Mouse (Mus musculus): ENCODE data around the gene Tmem150c. TPM values are rescaled to one million over a fixed set of nuclear protein-coding genes. Genes with fewer than 3 reads are reported as not detected.

Gene Tmem150c
- polyA plus RNA-seq, 1 experiment: 1.1 TPM

DNA sequence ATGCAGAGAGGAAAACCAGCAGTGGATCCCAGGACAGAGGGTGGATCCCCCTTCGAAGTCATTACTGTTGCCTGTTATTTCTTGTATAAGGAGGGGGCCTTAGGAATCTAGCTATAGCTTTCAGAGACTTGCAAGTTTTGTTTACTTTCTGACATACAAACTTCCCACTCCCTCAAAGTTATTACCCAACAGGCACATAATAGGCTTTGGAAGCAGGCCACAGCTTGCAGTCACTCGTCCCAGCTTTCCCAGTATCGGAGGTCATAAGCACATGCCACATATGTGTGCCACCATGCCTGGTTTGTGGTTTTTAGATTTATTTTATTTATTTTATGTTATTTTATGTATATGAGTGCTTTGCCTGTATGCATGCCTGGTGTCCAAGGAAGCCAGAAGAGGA lies 3.2 kb upstream of the Tmem150c start:
- Histone ChIP-seq H3K27me3 (ENCODE audit: control insufficient read depth, insufficient read depth, low read length, poor library complexity, severe bottlenecking) (peaks cover 16% of the 10 kb centered on the region), H3K36me3 (ENCODE audit: control insufficient read depth, insufficient read depth, low read length, poor library complexity, severe bottlenecking) (no peaks in the 10 kb centered on the region), H3K4me1 (ENCODE audit: control insufficient read depth, insufficient read depth, low read length) (no peaks in the 10 kb centered on the region), H3K4me3 (ENCODE audit: low read depth, low read length) (no peak overlapping the region), H3K9me3 (replicated peaks; ENCODE audit: control insufficient read depth, insufficient read depth, low read length, poor library complexity, severe bottlenecking) (no peaks in the 10 kb centered on the region), H3K9ac (ENCODE audit: low read depth, poor library complexity, severe bottlenecking) (no peak overlapping the region), H3K27ac (ENCODE audit: insufficient read depth, low read length) (no peak overlapping the region)
- TF ChIP-seq EP300 (IDR thresholded peaks at IDR 0.05; ENCODE audit: insufficient read depth, low read depth, low read length) (no peak), POLR2A (IDR thresholded peaks at IDR 0.05; ENCODE audit: insufficient read depth, low read length) (no peak), CTCF (IDR thresholded peaks at IDR 0.05; ENCODE audit: low read depth, low read length) (no peak)

DNA sequence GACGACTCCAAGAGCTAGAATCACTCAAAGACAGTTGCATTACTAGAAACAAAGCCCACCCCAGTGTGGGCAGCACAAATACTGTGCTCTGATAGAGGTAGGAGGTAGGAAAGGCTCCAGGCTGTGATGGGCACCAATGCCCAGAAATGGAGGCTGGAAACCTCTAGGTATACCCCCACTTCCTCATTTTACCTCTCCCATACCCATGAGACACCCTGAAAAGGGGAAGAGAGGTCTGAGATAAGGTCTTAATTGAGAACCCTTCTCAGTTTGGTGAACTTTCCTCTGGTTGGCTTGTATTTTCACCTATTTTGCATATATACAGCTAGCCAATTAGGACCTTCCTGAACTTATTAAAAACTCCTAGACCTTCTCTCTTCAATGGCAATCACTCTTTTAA lies 2.4 kb upstream of the Tmem150c start:
- Histone ChIP-seq H3K4me3 (ENCODE audit: low read depth, low read length) (no peak overlapping the region), H3K4me1 (ENCODE audit: control insufficient read depth, insufficient read depth, low read length) (no peaks in the 10 kb centered on the region), H3K9me3 (replicated peaks; ENCODE audit: control insufficient read depth, insufficient read depth, low read length, poor library complexity, severe bottlenecking) (no peaks in the 10 kb centered on the region), H3K27ac (ENCODE audit: insufficient read depth, low read length) (no peak overlapping the region), H3K36me3 (ENCODE audit: control insufficient read depth, insufficient read depth, low read length, poor library complexity, severe bottlenecking) (no peaks in the 10 kb centered on the region), H3K9ac (ENCODE audit: low read depth, poor library complexity, severe bottlenecking) (no peak overlapping the region), H3K27me3 (ENCODE audit: control insufficient read depth, insufficient read depth, low read length, poor library complexity, severe bottlenecking) (peaks cover 20% of the 10 kb centered on the region)
- TF ChIP-seq CTCF (IDR thresholded peaks at IDR 0.05; ENCODE audit: low read depth, low read length): no peak
- no peak for TF ChIP-seq POLR2A (IDR thresholded peaks at IDR 0.05; ENCODE audit: insufficient read depth, low read length)
- no peak for TF ChIP-seq EP300 (IDR thresholded peaks at IDR 0.05; ENCODE audit: insufficient read depth, low read depth, low read length)

DNA sequence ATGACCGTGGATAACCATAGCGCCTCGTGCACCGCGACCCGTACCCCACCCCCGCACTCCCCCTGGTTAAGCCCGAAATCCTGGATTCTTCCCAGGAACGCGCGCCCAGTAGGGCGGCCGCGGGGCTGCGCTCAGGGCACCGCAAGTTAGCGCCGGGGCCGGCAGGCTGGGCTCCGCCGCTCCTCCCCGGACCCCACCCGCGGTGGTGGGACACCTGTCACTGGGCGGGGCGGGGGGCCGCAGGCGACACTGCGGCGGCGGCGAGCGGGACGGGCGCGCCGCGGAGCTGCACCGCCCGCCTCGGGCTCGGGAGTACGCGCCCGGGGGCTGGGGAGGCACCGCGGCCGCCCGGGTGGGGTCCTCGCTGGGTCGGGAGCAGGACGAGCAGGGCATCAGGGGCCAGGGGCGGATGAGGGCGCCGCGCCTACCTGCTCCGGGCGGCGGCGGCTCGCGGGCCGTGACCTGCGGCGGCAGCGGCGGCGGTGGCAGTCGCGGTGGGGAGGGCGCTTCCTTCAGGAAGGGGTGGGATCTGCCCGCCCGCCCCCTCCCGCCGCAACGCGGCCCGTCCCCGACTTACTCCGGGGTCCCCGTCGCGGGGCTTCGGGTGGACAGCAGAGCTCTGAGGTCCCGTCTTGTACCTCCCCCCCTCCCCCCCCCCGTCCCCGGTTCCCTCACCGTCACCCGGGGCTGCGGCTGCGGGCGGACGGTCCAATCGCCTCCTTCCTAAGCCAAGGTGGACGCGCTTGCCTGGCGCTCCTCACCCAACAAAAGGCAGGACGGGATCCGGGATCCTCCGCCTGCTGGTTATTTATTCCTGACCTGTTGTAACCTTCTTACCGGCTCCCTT lies 594 bp downstream of the Tmem150c start:
- H3K36me3 ChIP-seq (ENCODE audit: control insufficient read depth, insufficient read depth, low read length, poor library complexity, severe bottlenecking): no peaks in the 10 kb centered on the region
- no peaks in the 10 kb centered on the region for H3K4me1 ChIP-seq (ENCODE audit: control insufficient read depth, insufficient read depth, low read length)
- TF ChIP-seq POLR2A (IDR thresholded peaks at IDR 0.05; ENCODE audit: insufficient read depth, low read length) (no peak), EP300 (IDR thresholded peaks at IDR 0.05; ENCODE audit: insufficient read depth, low read depth, low read length) (no peak), CTCF (IDR thresholded peaks at IDR 0.05; ENCODE audit: low read depth, low read length) (no peak)
- H3K9ac ChIP-seq (ENCODE audit: low read depth, poor library complexity, severe bottlenecking): peak overlapping the region; percentile 94
- peak overlapping the region; percentile 63 for H3K4me3 ChIP-seq (ENCODE audit: low read depth, low read length)
- H3K27me3 ChIP-seq (ENCODE audit: control insufficient read depth, insufficient read depth, low read length, poor library complexity, severe bottlenecking): peaks cover 21% of the 10 kb centered on the region
- H3K9me3 ChIP-seq (replicated peaks; ENCODE audit: control insufficient read depth, insufficient read depth, low read length, poor library complexity, severe bottlenecking): no peaks in the 10 kb centered on the region
- H3K27ac ChIP-seq (ENCODE audit: insufficient read depth, low read length): no peak overlapping the region

DNA sequence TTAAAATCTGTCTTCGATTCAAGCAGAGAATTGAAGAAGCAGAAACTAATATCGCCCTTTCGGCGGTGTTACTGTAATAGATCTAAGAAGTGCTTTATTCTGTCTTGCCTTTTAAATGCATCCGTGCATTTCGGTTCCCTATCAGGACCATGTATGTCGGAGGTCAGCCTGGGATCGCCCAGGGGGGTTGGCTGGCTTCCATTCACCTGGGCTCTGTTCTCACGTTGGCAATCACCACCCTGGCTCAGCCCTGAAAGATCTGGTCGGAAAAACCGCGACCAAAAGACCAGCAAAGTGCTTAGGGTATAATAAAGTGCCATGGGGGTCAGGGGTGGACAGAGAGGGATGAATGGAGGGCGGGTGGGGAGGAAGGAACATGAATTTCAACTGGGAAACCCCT lies 1.3 kb downstream of the Tmem150c start:
- TF ChIP-seq EP300 (IDR thresholded peaks at IDR 0.05; ENCODE audit: insufficient read depth, low read depth, low read length): no peak
- TF ChIP-seq CTCF (IDR thresholded peaks at IDR 0.05; ENCODE audit: low read depth, low read length): no peak
- peak overlapping the region; percentile 94; the same call in 1 of the 2 replicates for H3K9ac ChIP-seq (ENCODE audit: low read depth, poor library complexity, severe bottlenecking)
- no peaks in the 10 kb centered on the region for H3K9me3 ChIP-seq (replicated peaks; ENCODE audit: control insufficient read depth, insufficient read depth, low read length, poor library complexity, severe bottlenecking)
- H3K27me3 ChIP-seq (ENCODE audit: control insufficient read depth, insufficient read depth, low read length, poor library complexity, severe bottlenecking): peaks cover 21% of the 10 kb centered on the region
- H3K4me3 ChIP-seq (ENCODE audit: low read depth, low read length): peak overlapping the region; percentile 63
- H3K4me1 ChIP-seq (ENCODE audit: control insufficient read depth, insufficient read depth, low read length): no peaks in the 10 kb centered on the region
- H3K36me3 ChIP-seq (ENCODE audit: control insufficient read depth, insufficient read depth, low read length, poor library complexity, severe bottlenecking): no peaks in the 10 kb centered on the region
- H3K27ac ChIP-seq (ENCODE audit: insufficient read depth, low read length): no peak overlapping the region

DNA sequence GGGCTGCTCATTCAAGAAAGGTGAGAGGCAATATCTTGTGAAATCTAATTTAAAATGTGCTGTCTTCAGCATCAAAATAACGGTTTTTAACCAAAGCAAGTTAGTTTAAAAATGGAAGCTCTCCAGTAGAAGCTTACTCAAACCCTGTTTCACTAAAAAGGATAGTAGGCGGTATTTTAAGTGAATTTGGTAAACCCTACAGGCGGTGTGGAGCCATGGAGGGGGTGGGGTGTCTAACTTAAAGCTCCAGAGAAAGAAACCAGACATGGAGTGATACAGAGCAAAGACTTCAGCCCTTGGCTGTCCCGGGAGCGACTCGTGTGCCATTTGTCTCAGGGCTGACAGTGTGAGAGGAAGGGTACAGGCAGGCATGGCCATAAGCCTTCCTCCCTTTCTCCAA lies 4.0 kb downstream of the Tmem150c start:
- no peaks in the 10 kb centered on the region for H3K36me3 ChIP-seq (ENCODE audit: control insufficient read depth, insufficient read depth, low read length, poor library complexity, severe bottlenecking)
- no peak overlapping the region for H3K27ac ChIP-seq (ENCODE audit: insufficient read depth, low read length)
- no peaks in the 10 kb centered on the region for H3K4me1 ChIP-seq (ENCODE audit: control insufficient read depth, insufficient read depth, low read length)
- peaks cover 21% of the 10 kb centered on the region for H3K27me3 ChIP-seq (ENCODE audit: control insufficient read depth, insufficient read depth, low read length, poor library complexity, severe bottlenecking)
- H3K9ac ChIP-seq (ENCODE audit: low read depth, poor library complexity, severe bottlenecking): no peak overlapping the region
- H3K4me3 ChIP-seq (ENCODE audit: low read depth, low read length): no peak overlapping the region
- no peaks in the 10 kb centered on the region for H3K9me3 ChIP-seq (replicated peaks; ENCODE audit: control insufficient read depth, insufficient read depth, low read length, poor library complexity, severe bottlenecking)
- TF ChIP-seq CTCF (IDR thresholded peaks at IDR 0.05; ENCODE audit: low read depth, low read length): no peak
- TF ChIP-seq POLR2A (IDR thresholded peaks at IDR 0.05; ENCODE audit: insufficient read depth, low read length): no peak
- no peak for TF ChIP-seq EP300 (IDR thresholded peaks at IDR 0.05; ENCODE audit: insufficient read depth, low read depth, low read length)

DNA sequence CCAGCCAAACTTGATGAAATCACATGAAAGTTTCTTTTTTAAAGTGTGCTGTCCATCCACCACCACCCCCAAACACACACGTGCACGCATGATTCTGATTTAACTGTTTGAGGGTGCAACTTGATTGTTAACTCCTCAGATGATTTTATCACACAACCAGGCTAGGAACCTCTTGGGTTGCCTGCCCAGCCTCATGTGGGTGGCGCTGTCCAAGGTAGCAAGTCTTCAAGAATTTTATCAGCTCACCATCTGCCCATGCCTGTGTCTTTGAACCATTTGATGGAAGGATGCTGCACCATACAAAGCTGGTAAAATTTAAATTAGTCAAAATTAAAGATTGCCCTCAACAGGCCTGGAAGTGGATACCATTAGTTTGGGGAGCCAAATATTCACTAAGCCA lies 9.6 kb downstream of the Tmem150c start:
- Histone ChIP-seq H3K9me3 (replicated peaks; ENCODE audit: control insufficient read depth, insufficient read depth, low read length, poor library complexity, severe bottlenecking) (no peaks in the 10 kb centered on the region), H3K4me1 (ENCODE audit: control insufficient read depth, insufficient read depth, low read length) (no peaks in the 10 kb centered on the region), H3K9ac (ENCODE audit: low read depth, poor library complexity, severe bottlenecking) (no peak overlapping the region), H3K27ac (ENCODE audit: insufficient read depth, low read length) (no peak overlapping the region), H3K27me3 (ENCODE audit: control insufficient read depth, insufficient read depth, low read length, poor library complexity, severe bottlenecking) (no peaks in the 10 kb centered on the region), H3K36me3 (ENCODE audit: control insufficient read depth, insufficient read depth, low read length, poor library complexity, severe bottlenecking) (no peaks in the 10 kb centered on the region), H3K4me3 (ENCODE audit: low read depth, low read length) (no peak overlapping the region)
- TF ChIP-seq CTCF (IDR thresholded peaks at IDR 0.05; ENCODE audit: low read depth, low read length) (no peak), POLR2A (IDR thresholded peaks at IDR 0.05; ENCODE audit: insufficient read depth, low read length) (no peak), EP300 (IDR thresholded peaks at IDR 0.05; ENCODE audit: insufficient read depth, low read depth, low read length) (no peak)

Data from ES-Bruce4 (cell line).